Mouse (Mus musculus) ovary, postnatal 10 days (tissue): ENCODE results near the gene Pdha1.

ENCODE experiments used
- DNase-seq: peaks from one replicate; pipeline ENCODE4 v3.0.0; 2022; ENCODE audit warnings: low spot score

Pdha1 gene

DNA sequence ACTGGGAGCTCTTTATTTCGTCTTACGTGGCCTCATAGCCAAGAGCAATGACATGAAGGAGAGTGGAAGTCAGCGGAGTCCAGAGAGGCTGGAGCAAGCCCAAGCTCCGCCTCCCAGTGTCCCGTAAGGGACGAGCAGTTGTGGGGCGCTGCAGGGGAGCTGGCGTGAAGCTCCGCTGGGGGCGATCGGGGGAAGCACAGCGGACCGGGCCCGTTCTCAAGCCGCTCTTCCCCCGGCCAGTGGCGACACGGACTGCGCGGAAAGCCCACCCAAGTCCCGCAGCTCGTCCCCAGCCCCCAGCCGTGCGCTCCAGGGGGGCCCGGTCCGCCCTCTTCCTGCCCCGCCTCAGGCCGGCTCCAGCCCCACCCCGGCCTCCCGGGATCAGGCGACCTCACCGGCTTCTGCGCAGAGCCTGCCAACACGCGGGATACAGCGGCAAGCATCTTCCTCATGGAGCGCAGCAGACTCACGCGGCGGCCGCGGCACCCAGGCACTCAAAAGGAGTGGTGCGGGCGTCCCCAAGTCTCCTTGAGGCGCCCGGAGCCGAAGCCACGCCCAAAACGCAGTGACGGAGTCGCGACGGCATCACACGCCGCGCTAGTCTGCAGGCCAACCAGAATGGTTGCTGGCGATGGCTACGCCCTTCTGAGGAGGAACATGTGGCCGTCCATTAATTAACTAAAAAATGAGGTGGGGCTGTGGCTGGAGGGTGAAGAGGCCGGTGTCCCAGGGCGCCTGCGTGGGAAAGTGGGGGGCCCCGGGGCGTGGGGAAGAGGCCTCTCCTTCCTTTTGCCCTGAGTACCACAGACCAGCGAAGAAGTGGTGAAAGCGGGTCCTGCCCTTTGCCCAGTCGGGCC is at the start of gene Pdha1:
TSS of gene Pdha1 (minus strand) at position 553 of the 857 bp plus-strand sequence.
- peak; percentile 69 for DNase-seq

DNA sequence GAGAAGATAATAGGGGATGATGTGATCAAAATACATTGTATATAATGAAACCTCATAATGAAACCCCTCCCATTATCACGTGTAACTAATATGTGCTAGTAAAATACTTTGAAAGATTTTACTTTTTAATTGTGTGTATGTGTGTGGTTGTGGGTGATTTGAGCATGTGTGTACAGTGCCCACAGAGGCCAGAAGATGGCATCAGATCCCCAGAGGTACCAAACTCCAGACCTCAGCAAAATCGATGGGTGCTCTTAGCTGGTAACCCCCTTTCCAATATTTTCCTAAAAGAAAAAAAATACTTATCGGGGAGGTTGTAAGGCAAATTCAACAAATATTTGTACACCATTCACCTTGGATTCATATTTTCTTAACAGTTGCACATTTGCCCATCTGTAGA is 40.8 kb upstream of the Pdha1 start:
- DNase-seq = no peak

DNA sequence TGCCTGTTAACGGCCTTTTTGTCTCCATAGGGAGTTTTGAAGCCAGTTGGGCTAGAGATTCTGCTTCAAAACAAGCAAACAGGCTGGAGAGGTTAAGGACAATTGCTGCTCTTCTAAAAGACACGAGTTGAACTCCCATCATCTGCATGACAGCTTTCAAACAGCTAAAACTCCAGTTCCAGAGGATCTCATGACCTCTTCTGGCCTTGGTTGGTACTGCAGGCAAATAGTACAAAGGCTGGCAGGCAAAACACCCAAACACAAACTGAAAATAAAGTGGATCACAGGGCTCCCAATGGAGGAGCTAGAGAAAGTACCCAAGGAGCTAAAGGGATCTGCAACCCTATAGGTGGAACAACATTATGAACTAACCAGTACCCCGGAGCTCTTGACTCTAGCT is 31.9 kb upstream of the Pdha1 start:
- DNase-seq = no peak

DNA sequence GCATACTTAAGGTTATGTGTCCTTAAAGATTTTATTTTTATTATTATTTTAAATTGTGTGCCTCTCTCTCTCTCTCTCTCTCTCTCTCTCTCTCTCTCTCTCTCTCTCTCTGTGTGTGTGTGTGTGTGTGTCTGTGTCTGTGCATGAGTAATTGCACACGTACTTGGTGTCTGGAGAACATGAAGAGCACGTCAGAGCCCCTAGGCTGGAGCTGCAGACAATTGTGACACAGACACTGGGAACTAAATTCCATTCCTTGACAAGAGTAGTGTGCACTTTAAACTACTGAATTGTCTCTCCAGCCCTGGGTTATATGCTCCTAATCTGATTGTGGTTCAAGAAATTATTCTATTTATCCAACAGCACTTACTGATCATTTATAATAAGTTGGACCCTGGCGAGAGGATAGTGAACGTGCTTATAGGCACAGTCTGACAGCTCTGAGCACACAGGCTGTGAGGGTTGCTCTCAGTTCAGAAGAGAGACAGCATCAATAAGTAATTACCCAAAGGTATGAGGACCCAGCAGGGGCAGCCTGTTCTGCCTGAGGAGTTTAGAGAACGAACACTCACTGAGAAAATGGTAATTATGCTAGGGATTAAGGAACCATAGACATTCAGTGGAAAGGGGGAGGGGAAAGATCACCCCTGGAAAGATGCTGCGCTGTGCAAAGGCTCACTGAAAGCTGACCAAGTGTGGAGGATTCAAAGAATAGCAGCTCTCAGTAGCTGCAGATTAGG is 28.2 kb upstream of the Pdha1 start:
- DNase-seq = no peak

DNA sequence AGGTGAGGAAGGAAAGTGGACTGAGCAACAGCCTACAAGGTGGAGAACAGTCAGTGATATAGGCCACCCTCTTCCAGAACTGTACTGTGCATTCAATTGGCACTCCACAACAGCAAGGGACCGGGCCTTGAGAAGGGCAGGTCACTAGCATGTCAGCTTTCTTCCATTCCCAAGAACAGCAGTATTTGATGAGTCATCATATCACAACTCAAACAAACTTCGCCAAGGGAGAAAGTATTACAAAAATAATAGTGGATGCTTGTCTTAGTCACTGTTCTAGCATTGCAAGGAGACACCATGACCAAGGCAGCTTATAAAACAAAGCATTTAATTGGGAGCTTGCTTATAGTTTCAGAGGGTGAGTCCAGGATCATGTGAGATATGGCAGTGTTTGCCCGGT is 26.0 kb upstream of the Pdha1 start:
- DNase-seq = no peak

DNA sequence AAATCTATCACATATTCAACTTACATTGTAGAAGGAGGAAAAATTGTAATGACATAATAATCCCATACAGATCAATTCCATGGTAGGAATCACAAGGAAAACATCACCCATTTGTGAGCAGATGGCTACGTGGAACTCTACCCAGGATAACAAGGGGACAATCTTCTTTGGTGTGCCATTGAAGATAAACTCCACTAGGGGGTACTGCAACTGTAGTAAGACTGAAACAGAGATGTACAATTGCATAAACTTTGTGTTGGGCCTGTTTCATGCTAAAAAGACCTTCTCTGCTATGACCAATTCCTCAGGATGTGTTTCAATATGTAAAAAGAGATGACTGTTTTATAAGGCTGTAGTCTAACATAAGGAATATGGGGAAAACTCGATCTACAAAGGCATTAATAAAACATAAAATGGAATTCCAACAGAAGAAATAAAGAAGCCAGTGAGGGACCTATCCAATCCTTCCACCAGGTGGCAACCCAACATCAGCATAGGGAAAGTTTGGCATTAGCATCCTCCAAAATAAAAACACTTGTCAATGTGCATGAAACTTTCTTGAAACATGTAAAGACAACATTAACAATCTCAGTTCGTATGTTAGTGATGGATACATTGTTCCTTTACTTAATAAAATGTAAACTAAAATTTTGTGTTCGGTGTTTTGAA is 15.1 kb upstream of the Pdha1 start:
- DNase-seq = no peak

DNA sequence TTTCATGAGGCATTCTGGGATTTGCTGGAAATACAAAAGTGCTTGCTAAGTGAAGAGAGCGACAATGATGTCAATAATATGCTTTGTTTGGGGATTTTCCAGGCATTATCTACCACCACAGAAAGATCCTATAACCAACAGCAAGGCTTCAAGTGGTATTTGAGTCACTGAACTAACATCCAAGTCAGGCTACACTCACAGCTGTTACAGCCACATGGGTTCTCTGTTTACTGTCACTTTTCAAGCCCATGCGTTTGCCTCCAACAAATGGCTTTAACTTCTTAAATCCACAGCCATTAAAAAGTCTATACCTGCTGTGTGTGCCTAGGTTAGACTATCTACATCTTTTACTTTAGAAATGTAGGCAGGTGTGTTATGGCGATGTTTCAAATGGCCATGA is 10.6 kb upstream of the Pdha1 start:
- DNase-seq = no peak

DNA sequence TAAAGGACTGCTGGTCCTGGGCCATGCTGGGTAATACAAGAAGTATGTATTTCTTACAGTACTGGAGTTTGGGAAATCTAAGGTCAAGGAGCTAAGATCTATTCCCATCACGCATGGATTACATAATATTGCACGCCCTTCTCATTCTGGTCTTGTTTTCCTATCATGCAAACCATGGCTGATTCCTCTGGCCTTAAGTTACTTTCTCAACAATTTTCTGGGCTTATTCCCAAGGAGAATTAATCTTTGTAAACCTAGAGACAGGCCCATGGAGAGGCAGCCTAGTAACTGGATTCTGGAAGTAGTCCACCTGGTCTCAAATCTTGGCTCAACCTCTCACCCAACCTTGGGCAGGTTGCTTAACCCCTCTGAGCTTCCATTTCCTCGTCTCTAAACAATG is 9.2 kb upstream of the Pdha1 start:
- DNase-seq = no peak

DNA sequence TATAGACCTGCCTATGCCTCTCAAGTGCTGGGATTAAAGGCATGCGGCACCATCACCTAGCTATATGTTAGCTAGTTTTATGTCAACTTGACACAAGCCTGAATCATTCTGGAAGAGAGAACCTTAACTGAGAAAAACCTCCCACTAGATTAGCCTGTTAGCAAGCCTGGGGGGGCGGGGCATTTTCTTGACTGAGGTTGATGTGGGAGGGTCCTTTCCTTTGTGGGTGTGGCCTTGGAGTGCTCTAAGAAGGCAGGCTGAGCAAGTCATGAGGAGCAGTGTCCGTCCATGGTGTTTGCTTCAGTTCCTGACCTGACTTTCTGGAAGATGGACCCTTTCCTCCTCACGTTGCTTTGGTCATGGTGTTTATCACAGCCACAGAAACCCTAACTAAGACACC is 8.6 kb upstream of the Pdha1 start:
- DNase-seq = no peak

DNA sequence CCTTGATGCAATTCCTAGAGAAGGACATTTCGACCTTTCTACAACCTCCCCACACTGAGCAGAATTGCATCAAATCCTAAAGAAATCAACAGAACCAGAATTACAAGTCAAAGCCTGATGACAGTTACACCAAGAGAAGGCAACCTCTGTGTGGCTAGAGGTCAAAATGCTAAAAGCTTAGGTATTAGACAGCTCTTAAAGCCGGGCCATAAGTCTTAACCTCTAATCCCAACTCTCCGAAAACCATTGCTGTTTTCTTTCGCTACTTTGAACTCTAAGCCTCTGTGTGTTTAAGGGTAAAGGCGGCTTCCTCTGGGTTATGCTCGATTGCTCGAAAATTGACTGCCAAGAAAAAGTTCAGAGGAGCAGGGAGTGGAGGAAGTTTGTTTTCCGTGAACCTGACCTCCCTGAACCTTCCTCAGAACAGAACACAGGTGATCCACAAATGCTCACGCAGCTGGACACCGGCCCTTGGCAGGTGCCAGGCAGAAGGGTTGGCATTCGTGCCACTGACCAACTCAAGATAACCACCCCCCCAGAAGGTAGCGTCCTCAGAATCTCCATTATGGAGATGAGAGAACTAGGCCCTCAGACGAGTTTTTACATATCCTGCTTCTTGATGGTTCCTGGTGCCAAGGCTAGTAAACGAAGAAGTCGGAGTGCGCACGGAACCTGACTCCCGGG is 894 bp downstream of the Pdha1 start:
- no peak for DNase-seq

DNA sequence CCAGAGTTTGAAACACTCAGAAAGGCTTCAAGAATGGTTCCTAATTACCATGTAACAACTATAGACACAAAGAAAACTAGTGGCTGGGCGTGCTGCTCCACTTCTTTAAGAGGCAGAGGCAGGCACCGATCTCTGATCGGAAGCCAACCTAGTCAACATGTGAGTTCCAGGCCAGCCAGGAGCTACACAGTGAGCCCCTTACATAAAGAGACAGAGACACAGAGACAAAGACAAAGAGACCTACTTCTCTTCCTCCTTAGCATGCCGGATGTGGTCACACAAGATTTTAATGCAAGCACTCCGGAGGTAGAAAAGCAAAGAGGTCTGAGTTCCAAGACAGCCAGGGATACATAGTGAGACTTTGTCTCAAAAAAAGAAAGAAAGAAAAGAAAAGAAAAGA is 2.1 kb downstream of the Pdha1 start:
- no peak for DNase-seq

DNA sequence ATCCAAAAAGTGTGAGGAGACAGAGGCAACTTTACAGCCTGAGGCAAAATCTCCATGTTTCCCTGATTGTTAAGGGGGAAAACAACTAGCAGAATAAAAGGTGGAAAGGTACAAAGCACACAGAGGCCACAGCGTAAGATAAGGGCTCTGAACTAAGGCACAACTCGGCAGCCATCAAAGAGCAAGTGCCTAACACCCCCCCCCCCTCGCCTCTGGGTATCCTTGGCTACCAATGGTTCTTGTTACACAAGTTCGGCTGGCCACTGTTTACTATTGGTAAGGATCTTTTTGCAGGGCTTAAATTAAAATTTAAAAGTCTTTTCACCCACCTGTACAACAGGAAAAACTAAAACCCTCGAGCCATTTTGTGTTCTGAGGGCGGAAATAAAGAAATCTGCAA is 2.5 kb downstream of the Pdha1 start:
- no peak for DNase-seq

DNA sequence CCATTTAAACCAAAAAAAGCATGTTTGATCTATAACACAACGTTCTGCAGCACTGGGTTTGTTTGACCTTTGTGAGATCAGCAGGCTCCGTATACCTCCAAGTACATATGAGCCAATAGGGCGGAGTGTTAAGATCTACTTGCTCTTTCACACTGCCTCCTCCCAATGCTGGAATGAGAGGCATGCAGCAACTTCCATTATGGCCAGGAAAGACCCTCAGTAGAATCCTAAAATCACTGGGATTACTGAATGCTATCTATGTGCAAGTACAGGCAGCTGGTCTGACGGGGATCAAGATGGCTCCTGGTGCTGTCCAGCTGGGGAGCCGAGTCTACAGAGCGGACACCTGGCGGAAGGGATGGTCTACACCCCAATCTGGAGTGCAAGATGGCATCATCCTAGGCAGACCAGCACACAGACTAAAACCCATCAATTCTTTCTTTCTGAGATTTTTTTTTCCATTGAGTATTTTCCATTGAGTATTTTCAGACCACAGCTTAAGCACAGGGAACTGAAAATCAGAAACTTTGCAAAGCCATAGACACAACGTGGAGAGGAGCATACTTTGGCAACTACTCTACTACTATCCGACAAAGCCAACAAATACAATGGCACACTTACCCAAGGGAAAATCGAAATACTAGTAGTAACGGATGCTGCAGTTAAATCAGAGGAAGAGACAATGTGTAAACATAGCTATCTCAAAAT is 3.9 kb downstream of the Pdha1 start:
- DNase-seq = no peak

DNA sequence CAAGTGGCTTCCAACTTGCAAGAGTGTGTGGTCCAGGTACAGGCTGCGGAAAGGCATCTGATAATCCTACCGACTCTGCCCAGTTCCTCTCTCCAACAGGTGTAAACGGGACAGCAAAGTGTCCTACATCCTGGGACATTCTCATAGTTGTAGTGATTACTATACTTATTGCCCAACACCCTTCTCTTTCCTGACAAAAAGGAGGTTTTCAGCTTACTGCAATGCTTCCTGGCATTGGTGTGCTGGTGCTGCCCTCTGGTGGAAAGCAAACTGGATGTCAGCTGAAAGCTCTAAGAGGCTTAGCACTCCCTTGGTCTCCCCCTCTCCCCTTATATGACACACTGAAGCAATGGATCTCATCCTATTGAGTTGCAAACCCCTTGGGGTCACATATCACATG is 21.6 kb downstream of the Pdha1 start:
- DNase-seq = peak; percentile 5

DNA sequence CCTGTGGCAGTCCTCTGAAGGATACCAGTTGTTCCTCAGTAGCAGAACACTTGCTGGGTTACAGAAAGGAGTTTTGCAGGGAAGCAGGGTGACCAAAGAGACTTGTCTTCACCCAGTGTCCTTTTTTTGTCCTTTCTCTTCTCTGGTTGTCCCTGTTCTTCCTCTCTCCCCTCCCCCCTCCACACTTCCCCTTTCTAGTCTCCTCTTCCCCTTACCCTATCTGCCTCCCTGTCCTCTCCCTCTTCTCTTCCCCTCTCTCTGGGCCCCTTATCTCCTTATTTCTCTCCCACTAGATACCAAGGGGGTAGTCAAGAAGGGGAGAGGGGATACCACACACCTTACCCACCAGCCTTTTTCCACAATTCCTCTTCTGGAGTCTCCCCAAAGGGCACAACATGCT is 22.1 kb downstream of the Pdha1 start:
- DNase-seq = no peak

DNA sequence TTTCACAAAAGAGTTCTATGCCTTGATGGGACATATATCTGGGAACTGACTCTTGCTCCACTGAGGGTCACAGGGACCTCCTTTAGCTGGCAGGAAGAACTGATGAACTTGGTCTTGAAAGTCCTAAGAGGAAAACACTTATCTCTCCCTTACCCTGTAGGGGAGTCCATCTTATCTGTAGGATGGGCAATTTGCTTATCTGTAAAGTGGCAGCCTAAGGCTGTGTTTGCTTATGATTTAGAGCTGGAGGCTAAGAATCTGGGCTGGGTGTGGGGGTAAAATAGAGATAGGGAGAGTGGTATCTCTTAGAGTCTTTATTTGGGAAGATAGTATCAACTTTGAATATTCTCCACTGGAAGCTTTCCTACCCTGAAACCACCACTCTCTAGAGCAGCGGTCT is 24.4 kb downstream of the Pdha1 start:
- DNase-seq = no peak

DNA sequence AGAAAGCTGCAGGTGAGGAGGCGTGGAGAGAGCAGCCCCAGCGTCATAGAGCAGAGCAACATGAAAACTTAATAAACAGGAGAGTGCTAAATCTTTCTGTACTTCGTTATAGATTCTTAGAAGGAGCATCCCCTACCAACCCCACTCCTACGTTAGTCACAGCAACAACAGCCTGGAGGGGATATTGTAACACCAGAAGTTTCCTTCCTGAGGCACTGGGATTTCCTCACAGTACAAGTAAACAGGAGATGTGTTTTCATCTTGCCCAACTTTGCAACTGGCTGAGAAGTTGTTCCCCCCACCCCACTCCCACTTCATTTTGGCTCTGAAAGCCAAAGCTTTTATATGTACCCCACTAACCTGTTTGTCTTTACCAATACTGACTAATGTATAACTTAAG is 30.4 kb downstream of the Pdha1 start:
- DNase-seq = no peak

DNA sequence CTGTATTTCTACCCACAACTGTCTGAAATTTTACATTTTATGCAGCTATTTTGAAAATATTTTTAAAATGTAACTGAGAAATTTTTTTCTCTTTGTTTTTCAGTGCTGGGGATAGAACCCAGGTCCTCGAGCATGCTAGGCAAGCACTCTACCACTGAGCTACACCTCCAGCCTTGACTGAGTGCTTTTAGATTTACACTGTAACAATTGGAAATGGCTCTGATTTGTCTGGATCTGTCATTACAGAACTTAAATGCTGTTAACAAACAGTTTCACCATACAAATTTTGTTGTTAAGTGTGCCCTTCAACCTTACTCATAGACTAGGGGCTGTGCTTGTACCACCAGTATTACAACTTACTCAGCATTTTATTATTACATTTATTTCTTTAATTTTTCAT is 46.2 kb downstream of the Pdha1 start:
- no peak for DNase-seq
